Mouse (Mus musculus) cortical plate, adult 2 months (tissue): ENCODE data around the gene Anapc15-ps. TPM values are rescaled to one million over a fixed set of nuclear protein-coding genes. Genes with fewer than 3 reads are reported as not detected.

Experiments used
- H3K27ac ChIP-seq: fragments of 200-500 bp; 2 replicates; pipeline ENCODE4 v1.5.1; 2012; ENCODE audit warnings: low read length, control low read depth, inconsistent platforms; ENCODE audit not compliant: insufficient read depth
- H3K4me1 ChIP-seq: fragments of 200-500 bp; 2 replicates; pipeline ENCODE4 v1.6.1; 2011; ENCODE audit warnings: low read length; ENCODE audit not compliant: control insufficient read depth, insufficient read depth
- H3K4me3 ChIP-seq: fragments of 200-500 bp; 2 replicates; pipeline ENCODE4 v1.5.1; 2011; ENCODE audit warnings: mild to moderate bottlenecking, low read length, control low read depth; ENCODE audit not compliant: insufficient read depth
- CTCF ChIP-seq: fragments of 200-500 bp; IDR thresholded peaks from 2 replicates; pipeline ENCODE4 v1.5.1; 2011; ENCODE audit warnings: mild to moderate bottlenecking, control low read depth, low read length; ENCODE audit not compliant: insufficient read depth; ENCODE audit errors: extremely low read depth
- POLR2A ChIP-seq: fragments of 200-500 bp; IDR thresholded peaks from 2 replicates; pipeline ENCODE4 v1.6.1; 2011; ENCODE audit warnings: mild to moderate bottlenecking, low read length, control low read depth; ENCODE audit not compliant: insufficient read depth; ENCODE audit errors: extremely low read depth
- polyA plus RNA-seq: library from polyadenylated mRNA; depleted of rRNA; stranded (reverse); fragments of >200 nt; gene quantifications from 2 replicates; pipeline ENCODE4 v1.2.3, GENCODE M21; 2012

The Anapc15-ps gene
- polyA plus RNA-seq, 1 experiment, result not detected

DNA sequence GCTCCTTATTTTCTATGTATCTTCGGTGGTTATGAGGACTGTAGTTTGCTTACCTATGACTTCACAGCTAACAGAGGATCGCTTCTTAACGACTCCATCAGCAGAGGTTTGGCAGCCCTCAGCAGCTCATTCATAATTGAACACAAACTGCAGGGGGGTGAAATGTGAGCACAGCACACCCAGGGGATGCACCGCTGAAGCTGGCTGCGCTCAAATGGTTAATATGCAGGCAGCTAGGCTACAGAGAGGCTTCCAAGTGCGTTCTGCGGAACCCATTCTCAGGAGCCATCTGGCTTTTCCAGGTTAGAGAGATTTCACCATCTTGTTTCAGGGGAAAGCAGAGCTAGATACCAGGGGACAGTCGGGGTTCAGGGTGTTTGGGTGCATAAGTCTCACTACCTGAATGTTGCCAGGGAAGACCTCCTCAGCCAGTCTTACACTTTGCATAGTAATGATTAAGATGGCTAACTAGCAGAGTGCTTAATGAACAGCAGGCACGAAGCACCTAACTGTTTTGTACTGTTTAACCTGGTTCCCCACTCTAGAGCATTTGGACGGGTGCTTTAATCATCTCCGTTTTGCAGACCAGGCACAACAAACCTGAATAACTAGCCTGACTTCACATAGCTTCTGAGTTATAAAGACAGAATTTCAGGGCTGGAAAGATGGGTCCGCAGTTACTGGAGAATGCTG is 21.5 kb upstream of the Anapc15-ps start:
- Histone ChIP-seq H3K27ac (no peak overlapping the region), H3K4me3 (no peak overlapping the region), H3K4me1 (no peaks in the 10 kb centered on the region)
- TF ChIP-seq POLR2A, result no peak
- TF ChIP-seq CTCF, result no peak

DNA sequence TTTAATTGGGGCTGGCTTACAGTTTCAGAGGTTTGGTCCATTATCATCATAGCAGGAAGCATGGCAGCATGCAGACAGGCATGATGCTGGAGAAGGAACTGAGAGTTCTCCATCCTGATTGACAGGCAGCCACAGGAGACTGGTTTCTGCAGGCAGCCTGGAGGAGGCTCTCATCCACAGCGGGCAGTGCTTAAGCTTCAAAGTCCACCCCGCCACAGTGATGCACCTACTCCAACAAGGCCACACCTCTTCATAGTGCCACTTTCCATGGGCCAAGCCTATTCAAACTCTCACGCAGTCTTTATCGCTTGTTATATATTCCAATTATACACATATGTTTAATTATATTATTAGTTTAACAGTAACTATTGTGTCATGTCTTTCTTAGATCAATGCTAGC is 18.1 kb upstream of the Anapc15-ps start:
- no peak overlapping the region for H3K4me3 ChIP-seq
- H3K27ac ChIP-seq, result no peak overlapping the region
- H3K4me1 ChIP-seq, result no peaks in the 10 kb centered on the region
- TF ChIP-seq POLR2A, result no peak
- TF ChIP-seq CTCF, result no peak

DNA sequence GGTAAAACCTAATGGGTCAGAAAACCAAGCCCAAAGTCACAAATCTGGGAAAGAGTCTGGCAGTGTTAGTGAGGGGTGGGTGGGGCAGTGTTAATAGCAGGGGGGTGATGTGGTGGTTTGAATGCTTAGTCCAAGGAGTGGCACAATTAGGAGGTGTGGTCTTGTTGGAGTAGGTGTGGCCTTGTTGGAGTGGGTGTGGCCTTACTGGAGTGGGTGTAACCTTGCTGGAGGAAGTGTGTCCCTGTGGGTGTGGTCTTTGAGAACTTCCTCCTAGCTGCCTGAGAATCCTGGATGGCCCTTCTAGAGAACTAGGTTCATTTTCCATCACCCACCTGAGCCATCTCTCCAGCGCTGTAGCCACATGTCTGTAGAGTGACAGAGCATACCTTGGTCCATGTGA is 16.6 kb upstream of the Anapc15-ps start:
- Histone ChIP-seq H3K4me3 (no peak overlapping the region), H3K27ac (no peak overlapping the region), H3K4me1 (no peaks in the 10 kb centered on the region)
- no peak for TF ChIP-seq POLR2A
- TF ChIP-seq CTCF, result no peak

DNA sequence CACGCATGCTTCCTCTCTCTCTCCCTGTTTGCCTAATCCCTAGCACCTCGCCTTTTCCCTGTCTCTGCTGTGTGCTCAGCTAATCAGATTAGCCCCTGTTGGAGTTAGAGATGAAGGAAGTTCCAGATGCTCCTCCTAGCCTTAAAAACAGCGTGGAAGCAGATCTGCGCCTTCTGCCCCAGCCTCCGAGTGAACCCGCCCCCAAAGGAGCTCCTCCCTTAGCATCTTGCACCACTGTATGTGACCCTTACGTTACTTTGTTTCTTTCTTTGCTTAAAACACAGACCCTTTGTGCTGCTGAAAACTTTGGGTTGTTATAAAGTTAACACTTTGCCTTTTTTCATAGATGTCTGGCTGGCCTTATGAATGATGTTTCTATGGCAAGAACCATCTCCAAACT is 15.8 kb upstream of the Anapc15-ps start:
- TF ChIP-seq CTCF (no peak), POLR2A (no peak)

DNA sequence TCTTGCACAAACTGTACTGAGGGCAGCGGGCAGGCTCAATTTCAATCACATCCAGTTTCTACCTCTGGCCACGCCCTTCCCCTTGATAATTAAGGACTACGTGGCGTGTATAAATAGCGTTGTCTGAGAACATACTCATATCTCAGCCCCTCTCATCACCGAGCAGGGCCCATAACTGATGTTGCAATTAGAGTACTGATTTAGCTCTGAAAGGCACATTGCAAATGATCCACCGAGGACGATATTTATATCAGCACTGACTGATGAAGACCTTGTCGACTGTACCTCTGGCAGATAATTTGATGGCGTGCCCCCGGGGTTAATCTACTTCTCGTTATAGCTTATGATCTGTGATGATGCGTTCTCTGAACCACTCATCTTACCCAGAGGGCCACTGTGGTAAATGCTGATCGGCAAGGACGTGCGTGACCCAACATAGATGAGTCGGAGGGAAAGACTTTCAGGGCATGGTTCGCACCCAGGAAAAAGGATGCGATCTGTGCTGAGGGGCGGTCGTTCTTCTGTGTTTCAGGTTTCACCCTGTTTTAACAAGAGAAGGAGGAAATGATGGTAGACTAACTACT is 14.4 kb upstream of the Anapc15-ps start:
- Histone ChIP-seq H3K4me3 (no peak overlapping the region), H3K27ac (no peak overlapping the region), H3K4me1 (no peaks in the 10 kb centered on the region)
- TF ChIP-seq CTCF (no peak), POLR2A (no peak)

More for the DNA sequence above, 15.8 kb upstream of the Anapc15-ps start:
- Histone ChIP-seq H3K4me1 (no peaks in the 10 kb centered on the region), H3K27ac (no peak overlapping the region), H3K4me3 (no peak overlapping the region)

DNA sequence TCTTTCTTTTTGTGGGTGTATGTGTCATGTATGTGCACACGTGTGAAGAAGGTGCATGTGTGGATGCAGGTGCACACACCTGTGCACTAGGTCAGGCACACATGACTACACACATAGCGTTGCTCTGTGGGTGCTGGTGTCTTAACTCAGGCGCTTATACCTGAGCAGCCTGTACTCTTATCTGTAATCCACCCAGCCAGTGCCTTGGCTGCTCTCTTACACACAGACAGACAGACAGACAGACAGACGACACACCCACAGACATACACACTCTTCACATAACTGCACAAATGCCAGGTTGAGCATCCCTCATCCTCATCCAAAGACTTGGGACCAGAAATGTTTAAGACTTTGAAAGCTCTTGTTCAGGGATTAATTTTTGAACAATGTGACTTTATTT is 12.8 kb upstream of the Anapc15-ps start:
- TF ChIP-seq CTCF, result no peak
- TF ChIP-seq POLR2A, result no peak
- Histone ChIP-seq H3K4me3 (no peak overlapping the region), H3K4me1 (peaks cover 2% of the 10 kb centered on the region; the same call in 1 of the 2 replicates), H3K27ac (no peak overlapping the region)

DNA sequence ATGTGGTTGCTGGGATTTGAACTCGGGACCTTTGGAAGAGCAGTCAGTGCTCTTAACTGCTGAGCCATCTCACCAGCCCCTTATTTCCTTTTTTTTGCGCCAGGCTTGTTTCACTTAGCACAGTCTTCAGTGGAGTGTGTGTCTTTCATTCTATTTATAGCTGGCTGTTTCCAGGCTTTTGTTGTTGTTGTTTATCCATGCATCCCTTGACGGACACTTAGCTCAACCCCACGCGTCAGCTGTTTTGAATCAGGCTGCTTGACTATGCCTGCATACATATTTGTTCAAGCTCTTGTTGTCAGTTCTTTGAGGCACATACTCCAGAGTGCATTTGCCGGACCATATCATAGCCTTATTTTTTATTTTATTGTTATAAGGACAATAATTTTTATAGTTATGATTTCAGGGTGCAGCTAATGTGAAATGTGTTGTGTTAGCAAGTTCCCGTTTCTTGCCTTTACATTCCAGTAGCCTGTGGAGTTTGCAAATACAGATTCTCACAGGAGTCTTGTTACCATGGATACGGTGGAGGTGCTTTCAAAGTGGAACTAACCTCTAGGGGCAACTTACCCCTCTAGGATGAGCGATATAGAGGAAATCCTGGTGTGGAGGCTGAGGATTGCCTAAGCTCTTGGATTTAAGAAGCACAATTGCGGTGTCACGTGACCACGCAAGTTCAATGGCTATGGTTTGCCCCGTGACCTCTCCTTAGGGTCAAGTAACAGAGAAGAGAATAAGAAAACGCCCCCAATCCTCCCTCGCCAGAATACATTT is 11.7 kb upstream of the Anapc15-ps start:
- Histone ChIP-seq H3K27ac (no peak overlapping the region), H3K4me3 (no peak overlapping the region), H3K4me1 (peaks cover 2% of the 10 kb centered on the region; the same call in 1 of the 2 replicates)
- TF ChIP-seq POLR2A (no peak), CTCF (no peak)

DNA sequence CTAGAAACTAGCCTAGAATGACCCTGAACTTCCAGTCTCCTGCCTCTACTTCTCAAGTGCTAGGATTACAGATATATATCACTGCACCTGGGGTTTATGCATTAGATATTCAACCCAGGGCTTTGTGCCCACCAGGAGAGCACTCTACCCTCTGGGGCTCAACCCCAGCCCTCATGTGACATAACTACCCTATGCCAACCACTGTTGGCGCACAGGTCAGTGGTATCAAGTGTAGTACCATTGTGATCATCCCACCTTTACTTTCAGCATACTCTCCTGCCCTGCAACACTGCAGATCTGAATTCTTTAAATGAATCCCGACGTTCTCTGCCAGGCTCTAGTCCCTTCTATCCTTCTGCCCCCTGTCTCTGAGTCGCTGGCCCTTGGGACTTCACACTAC is 11.0 kb upstream of the Anapc15-ps start:
- TF ChIP-seq CTCF, result no peak
- TF ChIP-seq POLR2A, result no peak
- H3K4me3 ChIP-seq, result no peak overlapping the region
- H3K27ac ChIP-seq, result no peak overlapping the region
- H3K4me1 ChIP-seq, result peaks cover 2% of the 10 kb centered on the region; the same call in 1 of the 2 replicates

DNA sequence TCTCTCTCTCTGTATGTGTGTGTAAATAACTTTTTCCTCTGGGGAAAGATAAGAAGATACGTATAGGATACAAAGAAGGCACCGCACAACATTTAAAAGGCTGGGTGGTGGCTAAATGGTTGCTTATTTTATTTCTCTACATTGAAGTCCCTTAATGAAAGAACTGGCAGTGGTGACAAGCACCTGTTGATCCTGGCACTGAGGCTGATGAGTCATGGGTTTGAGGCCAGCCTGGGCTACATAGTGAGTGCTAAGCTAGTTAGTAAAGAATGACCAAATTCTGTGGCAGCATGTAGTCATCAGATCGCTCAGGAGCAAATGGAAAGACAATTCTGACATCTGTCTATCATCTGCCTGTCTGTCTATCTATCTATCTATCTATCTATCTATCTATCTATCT is 10.5 kb upstream of the Anapc15-ps start:
- Histone ChIP-seq H3K4me1 (peaks cover 2% of the 10 kb centered on the region; the same call in 1 of the 2 replicates), H3K4me3 (no peak overlapping the region), H3K27ac (no peak overlapping the region)
- no peak for TF ChIP-seq POLR2A
- TF ChIP-seq CTCF, result no peak

DNA sequence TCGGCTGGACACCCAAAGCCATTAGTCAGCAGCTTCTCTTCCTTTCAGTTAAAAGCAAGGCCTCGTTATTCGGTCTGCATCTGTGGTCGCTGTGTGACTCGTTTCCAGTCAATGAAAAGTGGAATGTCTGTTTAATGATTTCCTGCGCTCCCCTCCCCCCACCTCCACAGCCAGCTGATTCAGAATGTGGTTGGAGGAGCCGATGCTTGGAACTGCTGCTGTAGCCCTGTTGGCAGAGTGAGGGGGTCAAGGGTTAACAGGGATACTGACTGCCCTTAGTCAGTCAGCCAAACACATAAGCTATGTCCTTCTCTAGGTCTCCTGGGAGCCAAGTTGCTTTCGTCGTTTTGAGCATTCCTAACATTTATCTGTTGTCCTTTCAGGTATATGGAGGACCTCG is 9.7 kb upstream of the Anapc15-ps start:
- TF ChIP-seq CTCF, result no peak
- Histone ChIP-seq H3K4me1 (peaks cover 2% of the 10 kb centered on the region; the same call in 1 of the 2 replicates), H3K4me3 (no peak overlapping the region), H3K27ac (no peak overlapping the region)
